Mouse (Mus musculus) liver, embryonic 14.5 days (tissue): ENCODE measurements around the gene Zbtb41. TPM values are rescaled to one million over a fixed set of nuclear protein-coding genes. Genes with fewer than 3 reads are reported as not detected.
"Not testable (repeated sequence)": the region's sequence is repeated elsewhere in the genome, so short reads cannot be mapped to it uniquely, and the experiment has no call there.

Experiments used
- ATAC-seq: fragments of 200-750 bp; cut with Nextera tagmentation; 2 replicates; pipeline ENCODE4 v1.8.0; 2017; ENCODE audit warnings: moderate number of reproducible peaks, mild to moderate bottlenecking, moderate library complexity; ENCODE audit not compliant: insufficient read depth
- DNase-seq, 3 experiments: peaks; one replicate each; pipeline ENCODE4 v3.0.0-alpha.2; 2012 to 2013; ENCODE audit warnings: low read depth in 3 of 3, low spot score in 3 of 3
- H3K27ac ChIP-seq: fragments of 300-500 bp; sonication (generic); 2 replicates; pipeline ENCODE4 v1.5.1; 2014; ENCODE audit warnings: moderate library complexity, mild to moderate bottlenecking, control low read depth, inconsistent platforms
- H3K27me3 ChIP-seq: fragments of 300-500 bp; sonication (generic); 2 replicates; pipeline ENCODE4 v1.6.1; 2014; ENCODE audit warnings: mild to moderate bottlenecking, low read length, moderate library complexity; ENCODE audit not compliant: control insufficient read depth, insufficient read depth
- H3K36me3 ChIP-seq: fragments of 300-500 bp; sonication (generic); replicated peaks from 2 replicates; pipeline ENCODE4 v1.6.1; 2014; ENCODE audit warnings: low read depth; ENCODE audit not compliant: control insufficient read depth, insufficient read depth
- H3K4me1 ChIP-seq, 2 experiments: fragments of 200-500 bp in 1 of 2; fragments of 300-500 bp in 1 of 2; sonication (generic) in 1 of 2; replicated peaks; 2 replicates each; pipeline ENCODE4 v1.6.1; 2012 to 2014; ENCODE audit warnings: antibody characterized with exemption in 1 of 2, inconsistent platforms in 1 of 2, low read length in 1 of 2; ENCODE audit not compliant: control insufficient read depth in 2 of 2, insufficient read depth in 2 of 2
- H3K4me2 ChIP-seq: fragments of 300-500 bp; sonication (generic); 2 replicates; pipeline ENCODE4 v1.6.1; 2014; ENCODE audit warnings: low read depth, mild to moderate bottlenecking, control low read depth, moderate library complexity
- H3K4me3 ChIP-seq, 2 experiments: fragments of 200-500 bp in 1 of 2; fragments of 300-500 bp in 1 of 2; sonication (generic) in 1 of 2; 2 replicates each; pipeline ENCODE4 v1.5.1; 2012 to 2014; ENCODE audit warnings: low read depth in 2 of 2, low read length in 2 of 2, mild to moderate bottlenecking in 2 of 2, control low read depth in 1 of 2, inconsistent platforms in 1 of 2, moderate library complexity in 1 of 2; ENCODE audit not compliant: insufficient read depth in 1 of 2
- H3K9ac ChIP-seq: fragments of 300-500 bp; sonication (generic); replicated peaks from 2 replicates; pipeline ENCODE4 v1.6.1; 2014; ENCODE audit warnings: mild to moderate bottlenecking, control low read depth, moderate library complexity
- H3K9me3 ChIP-seq: fragments of 300-500 bp; sonication (generic); 2 replicates; pipeline ENCODE4 v1.6.1; 2016; ENCODE audit warnings: low read length, mixed read lengths; ENCODE audit not compliant: control insufficient read depth
- CTCF ChIP-seq: IDR thresholded peaks from 2 replicates; pipeline ENCODE4 v1.5.1; 2016; ENCODE audit warnings: antibody characterized with exemption, low read depth, control low read depth
- EP300 ChIP-seq: IDR thresholded peaks from 2 replicates; pipeline ENCODE4 v1.6.1; 2016; ENCODE audit warnings: antibody characterized with exemption, low read depth
- WGBS: fragments of 180-500 bp; shearing (Covaris S2); extraction: QIAGEN DNeasy Blood & Tissue Kit; methylation state at CpG from one replicate; pipeline ENCODE4 v1.1.7; 2014; ENCODE audit not compliant: insufficient replicate concordance; 5-methylcytosine and 5-hydroxymethylcytosine counted together
- polyA plus RNA-seq, 2 experiments: library from polyadenylated mRNA; depleted of rRNA in 1 of 2; stranded (reverse) in 1 of 2; unstranded in 1 of 2; fragments of >200 nt; fragmentation: Nextera tagmentation in 1 of 2; extraction: Ambion mirVana in 1 of 2; gene quantifications; 2 replicates each; pipeline versions ENCODE4 v1.2.1 to v1.2.3; 2012 to 2014

Zbtb41 gene
- polyA plus RNA-seq, 2 experiments = 1.6 to 3.2 TPM

GRCm38 (mm10) chr1:139438373-139438772, 16.3 kb downstream of the Zbtb41 start:
- H3K9ac ChIP-seq = no peak overlapping the region
- TF ChIP-seq EP300 = no peak
- TF ChIP-seq CTCF = peak; percentile 51
- no peak overlapping the region for H3K27ac ChIP-seq
- H3K27me3 ChIP-seq = no peaks in the 10 kb centered on the region
- H3K9me3 ChIP-seq = no peaks in the 10 kb centered on the region
- no peak for DNase-seq
- no peaks in the 10 kb centered on the region for H3K4me1 ChIP-seq
- peaks cover 10% of the 10 kb centered on the region for H3K36me3 ChIP-seq
- H3K4me3 ChIP-seq = no peak overlapping the region
- ATAC-seq = no peak
- no peak overlapping the region for H3K4me2 ChIP-seq

GRCm38 (mm10) chr1:139443103-139443502, 21.0 kb downstream of the Zbtb41 start:
- not testable (repeated sequence) for H3K9me3 ChIP-seq, ATAC-seq, H3K27me3 ChIP-seq, H3K9ac ChIP-seq, H3K4me2 ChIP-seq, H3K27ac ChIP-seq, DNase-seq, H3K4me3 ChIP-seq, H3K4me1 ChIP-seq
- WGBS = 56% methylated on average over 9 of the region's 9 CpGs
- H3K36me3 ChIP-seq = peaks cover 11% of the 10 kb centered on the region

- Histone ChIP-seq H3K36me3 (peaks cover 25% of the 10 kb centered on the region), H3K4me2 (peak within 1 kb of the TSS; percentile 72), H3K4me1 (peaks cover 5 to 13% of the 10 kb centered on the region in 2 experiments), H3K9me3 (no peaks in the 10 kb centered on the region), H3K27ac (peak within 1 kb of the TSS; percentile 83), H3K27me3 (no peaks in the 10 kb centered on the region), H3K4me3 (peak within 1 kb of the TSS; percentile 76 to 96), H3K9ac (peak within 1 kb of the TSS; percentile 86)
- DNase-seq (peak; percentile 94 to 97 (median 96)), ATAC-seq (peak; percentile 98)
- TF ChIP-seq EP300 (no peak), CTCF (no peak)
- under 1% methylated on average over 64 of the region's 65 CpGs for WGBS
Measured at GRCm38 (mm10) chr1:139454340-139455225, 32.5 kb downstream of the Zbtb41 start, which contains the start of gene Aspm. Gene Aspm, plus strand, starts transcription at chr1:139454772.

- under 1% methylated on average over 17 of the region's 17 CpGs for WGBS
- Histone ChIP-seq H3K27ac (peak overlapping the region; percentile 83), H3K36me3 (peaks cover 29% of the 10 kb centered on the region), H3K4me2 (peak overlapping the region; percentile 72), H3K4me3 (peak overlapping the region; percentile 76 to 96), H3K9me3 (no peaks in the 10 kb centered on the region), H3K9ac (peak overlapping the region; percentile 78), H3K27me3 (no peaks in the 10 kb centered on the region), H3K4me1 (peaks cover 7 to 13% of the 10 kb centered on the region in 2 experiments)
- ATAC-seq (peak; percentile 50), DNase-seq (peak; percentile 14 to 51 (median 28))
- no peak for TF ChIP-seq EP300
- no peak for TF ChIP-seq CTCF
Measured at GRCm38 (mm10) chr1:139455226-139455869, 33.3 kb downstream of the Zbtb41 start.

- H3K4me3 ChIP-seq = no peak overlapping the region
- WGBS = 59% methylated on average over 5 of the region's 5 CpGs
- no peak overlapping the region for H3K9ac ChIP-seq
- no peaks in the 10 kb centered on the region for H3K9me3 ChIP-seq
- H3K27me3 ChIP-seq = no peaks in the 10 kb centered on the region
- peak overlapping the region; percentile 0; the same call in 1 of the 2 replicates for H3K4me2 ChIP-seq
- H3K36me3 ChIP-seq = peaks cover 67% of the 10 kb centered on the region
- H3K4me1 ChIP-seq = peaks cover 4 to 7% of the 10 kb centered on the region in 2 experiments
- DNase-seq (no peak), ATAC-seq (no peak)
- H3K27ac ChIP-seq = no peak overlapping the region
- no peak for TF ChIP-seq EP300
Measured at GRCm38 (mm10) chr1:139460807-139461206, 38.7 kb downstream of the Zbtb41 start.
